Mouse (Mus musculus): ENCODE data around the gene Ifnk. TPM values are rescaled to one million over a fixed set of nuclear protein-coding genes. Genes with fewer than 3 reads are reported as not detected.

Gene Ifnk
- total RNA-seq, 2 experiments from 2014 or later = not detected

DNA sequence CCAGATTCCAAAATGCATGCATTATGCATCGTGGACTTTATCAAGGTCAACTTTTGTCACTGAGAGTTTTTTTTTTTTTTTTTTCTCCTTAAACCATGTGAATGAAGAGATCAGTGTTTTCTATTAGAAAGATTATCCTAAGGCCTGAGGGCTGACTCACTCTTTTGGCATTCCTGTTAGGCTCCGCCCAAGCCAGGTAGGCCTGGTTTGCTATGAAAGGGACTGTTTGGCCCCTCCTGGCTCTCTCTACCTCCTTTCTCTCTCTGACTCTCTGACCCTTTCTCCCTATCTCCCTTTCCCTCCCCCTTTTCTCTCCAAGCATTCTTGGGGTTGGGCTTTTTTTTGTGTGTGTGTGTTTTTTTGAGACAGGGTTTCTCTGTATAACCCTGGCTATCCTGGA, 23.7 kb downstream of the Ifnk start:
- no peak overlapping the region for H3K4me3 ChIP-seq
- no peak overlapping the region for H3K27ac ChIP-seq
- DNase-seq (ENCODE audit: low spot score in 2 of 2) = no peak
- no peak for TF ChIP-seq CTCF (conservative IDR thresholded peaks at IDR 0.05)

DNA sequence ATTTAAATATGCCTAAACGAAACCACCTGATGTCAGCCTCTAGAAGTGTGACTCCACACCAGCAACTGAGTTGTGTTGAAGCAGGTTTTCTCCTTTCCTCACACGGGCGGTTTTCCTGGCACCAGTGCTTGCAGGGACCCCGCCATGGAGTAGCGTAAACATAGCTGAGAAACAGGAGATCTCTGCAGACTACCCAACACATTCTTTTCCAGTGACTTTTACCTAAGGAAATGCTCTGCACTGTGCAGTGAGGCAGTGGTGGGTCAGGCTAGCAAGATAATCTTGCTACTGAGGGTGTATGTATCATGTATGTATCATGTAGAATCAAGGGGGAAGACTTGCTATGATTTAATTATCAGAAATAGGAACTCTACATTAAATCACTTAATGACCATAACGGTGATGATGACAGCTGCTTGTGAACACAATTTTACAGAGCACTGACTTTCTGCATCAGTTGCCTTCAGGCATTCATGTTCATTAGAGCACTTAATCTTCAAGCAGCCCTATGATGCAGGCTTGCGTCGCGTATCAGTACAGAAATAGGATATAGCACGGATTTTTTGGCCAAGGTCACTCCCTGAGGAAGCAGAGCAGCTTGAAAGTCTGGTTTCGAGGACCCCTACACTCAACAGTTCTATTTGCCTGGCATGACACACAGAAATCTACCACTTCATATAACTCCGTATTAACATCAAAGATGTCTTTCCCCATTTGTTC, 26.2 kb downstream of the Ifnk start:
- Histone ChIP-seq H3K27ac (no peak overlapping the region), H3K4me3 (no peak overlapping the region)
- DNase-seq (ENCODE audit: low spot score in 2 of 2) = no peak
- no peak for TF ChIP-seq CTCF (conservative IDR thresholded peaks at IDR 0.05)

DNA sequence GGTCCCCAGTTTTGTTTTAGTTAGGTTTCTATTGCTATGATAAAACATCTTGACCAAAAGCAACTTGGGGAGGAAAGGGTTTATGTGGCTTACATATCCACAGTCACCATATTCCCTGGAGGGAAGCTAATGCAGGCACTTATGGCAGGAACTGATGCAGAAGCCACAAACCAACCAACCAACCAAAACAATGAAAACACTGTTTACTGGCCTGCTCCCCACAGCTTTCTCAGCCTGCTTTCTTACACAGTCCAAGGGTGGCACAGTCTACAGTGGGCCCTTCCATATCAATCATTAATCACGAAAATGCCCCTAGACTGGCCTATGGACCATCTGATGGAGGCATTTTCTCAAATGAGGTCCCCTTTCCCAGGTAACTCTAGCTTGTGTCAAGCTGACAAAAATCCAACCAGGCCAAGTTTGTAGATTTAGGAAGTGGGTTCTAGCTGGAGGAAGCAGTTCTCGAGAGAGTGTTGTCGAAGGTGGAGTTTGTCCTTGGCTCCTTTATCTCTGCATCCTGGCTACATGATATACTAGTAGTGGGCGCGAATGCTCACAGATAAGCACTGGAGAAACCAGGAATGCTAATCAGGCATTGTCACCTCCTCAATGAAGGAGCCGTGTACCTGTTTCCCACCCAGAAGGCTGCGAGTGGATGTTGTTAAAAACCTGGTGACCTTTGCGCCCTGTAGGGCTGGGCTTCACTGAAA, 35.9 kb downstream of the Ifnk start:
- no peak for TF ChIP-seq CTCF (conservative IDR thresholded peaks at IDR 0.05)
- H3K4me3 ChIP-seq = no peak overlapping the region
- H3K27ac ChIP-seq = no peak overlapping the region
- no peak for DNase-seq (ENCODE audit: low spot score in 2 of 2)

DNA sequence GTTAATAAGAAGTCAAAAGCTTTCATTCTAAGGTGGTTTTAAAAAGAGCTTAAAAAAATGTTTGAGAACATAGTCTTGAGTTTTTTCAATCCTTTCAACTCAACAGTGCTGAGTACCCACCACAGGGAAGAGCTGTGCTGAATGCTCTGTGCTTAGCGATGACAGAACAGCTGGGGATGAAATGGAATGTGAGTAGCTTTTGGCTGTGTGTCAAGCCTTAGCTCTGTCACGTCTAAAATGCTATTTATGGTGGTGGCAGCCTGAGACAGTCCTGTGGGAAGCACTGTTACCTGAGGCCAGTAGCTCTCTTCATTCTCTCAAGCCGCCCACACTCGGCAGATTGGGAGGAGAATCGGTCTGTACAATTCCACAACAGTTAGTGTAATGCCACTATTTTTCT, 37.9 kb downstream of the Ifnk start:
- Histone ChIP-seq H3K27ac (no peak overlapping the region), H3K4me3 (no peak overlapping the region)
- no peak for TF ChIP-seq CTCF (conservative IDR thresholded peaks at IDR 0.05)
- DNase-seq (ENCODE audit: low spot score in 2 of 2) = no peak

DNA sequence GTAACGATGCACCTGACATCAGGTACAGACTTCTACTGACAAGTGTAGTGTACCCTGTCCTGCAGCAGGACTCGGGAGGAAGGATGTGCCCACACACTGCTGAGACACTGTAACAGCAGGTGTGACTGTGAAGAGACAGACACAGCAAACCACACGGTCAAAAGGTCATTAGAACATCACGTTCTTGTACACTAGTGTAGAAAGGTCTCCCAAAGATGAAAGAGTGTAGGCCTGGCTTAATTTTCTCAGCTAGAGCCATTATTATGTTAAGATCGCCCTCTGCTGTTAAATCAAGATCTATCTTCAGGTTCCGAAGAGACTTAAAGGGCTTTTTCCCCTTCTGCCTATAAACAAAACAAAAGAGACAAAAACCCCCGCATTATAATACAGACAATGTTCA, 40.9 kb downstream of the Ifnk start:
- H3K4me3 ChIP-seq = no peak overlapping the region
- H3K27ac ChIP-seq = no peak overlapping the region
- TF ChIP-seq CTCF (conservative IDR thresholded peaks at IDR 0.05) = peak; percentile 77
- DNase-seq (ENCODE audit: low spot score in 2 of 2) = no peak

DNA sequence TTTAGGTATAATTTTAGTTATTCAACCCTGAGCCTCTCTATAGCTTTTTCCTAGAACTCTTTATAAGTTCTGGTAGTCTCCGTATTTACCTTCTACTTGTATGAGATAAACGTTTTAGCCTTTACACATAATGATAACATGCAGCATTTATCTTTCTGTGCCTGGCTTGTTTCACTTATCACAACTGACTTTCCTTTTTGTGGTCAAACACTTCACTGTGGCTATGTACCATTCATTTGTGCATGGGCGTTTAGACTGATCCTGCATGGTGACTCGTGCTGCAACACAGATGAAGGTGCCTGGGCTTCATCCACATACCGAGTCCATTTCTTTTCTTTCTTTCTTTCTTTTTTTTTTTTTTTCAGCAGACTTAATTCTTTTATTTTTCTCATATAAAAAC, 49.8 kb downstream of the Ifnk start:
- no peak overlapping the region for H3K27ac ChIP-seq
- no peak for TF ChIP-seq CTCF (conservative IDR thresholded peaks at IDR 0.05)
- no peak overlapping the region for H3K4me3 ChIP-seq
- no peak for DNase-seq (ENCODE audit: low spot score in 2 of 2)

Other genes starting within 250 kb of the Ifnk start
- gene Mob3b, start 5.4 kb downstream of the Ifnk start, total RNA-seq (2021) = 1 to 10 TPM; 4.5 to 4.7 TPM
- 10 to 100 TPM; 24.7 to 26.0 TPM for gene C9orf72, start 74.1 kb downstream of the Ifnk start, total RNA-seq (2021)

Data from layer of hippocampus, adult 2 months (tissue).